Mouse (Mus musculus): ENCODE results near the gene Mpzl1.

GRCm38 (mm10) chr1:165579332-165579731, 55.0 kb downstream of the Mpzl1 start:
- TF ChIP-seq CTCF (IDR thresholded peaks at IDR 0.05; ENCODE audit: low read depth) (peak; percentile 65), EP300 (IDR thresholded peaks at IDR 0.05; ENCODE audit: low read depth) (no peak)

All from liver, embryonic 14.5 days (tissue).